Mouse (Mus musculus): ENCODE results near the gene Agpat4. TPM values are rescaled to one million over a fixed set of nuclear protein-coding genes. Genes with fewer than 3 reads are reported as not detected.
"Not testable (repeated sequence)": the region's sequence is repeated elsewhere in the genome, so short reads cannot be mapped to it uniquely, and the experiment has no call there.

The Agpat4 gene
- polyA plus RNA-seq, 1 experiment from 2014 or later = 25.7 TPM

DNA sequence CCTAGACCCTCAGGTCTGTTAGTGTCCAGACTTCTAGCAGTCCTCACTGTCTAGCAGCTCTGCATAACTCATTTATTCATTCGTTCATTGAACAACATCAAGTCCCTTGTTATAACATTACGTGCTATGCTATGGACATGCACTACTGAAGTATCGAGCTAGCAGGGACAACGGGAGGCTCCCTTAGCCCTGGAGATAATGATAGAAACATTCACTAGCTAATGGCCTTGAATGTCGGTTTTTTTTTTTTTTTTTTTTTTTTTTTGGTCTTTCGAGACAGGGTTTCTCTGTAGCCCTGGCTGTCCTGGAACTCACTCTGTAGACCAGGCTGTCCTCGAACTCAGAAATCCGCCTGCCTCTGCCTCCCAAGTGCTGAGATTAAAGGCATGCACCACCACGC is 3.8 kb downstream of the Agpat4 start:
- H3K27me3 ChIP-seq; H3K9ac ChIP-seq; ATAC-seq (ENCODE audit: insufficient read depth); H3K9me3 ChIP-seq (replicated peaks): not testable (repeated sequence)
- H3K27ac ChIP-seq (replicated peaks) = peak overlapping the region; percentile 92; the same call in 1 of the 2 replicates
- peak overlapping the region; percentile 85; the same call in 1 of the 2 replicates for H3K4me3 ChIP-seq (replicated peaks)
- peaks cover 41% of the 10 kb centered on the region for H3K36me3 ChIP-seq (replicated peaks)
- 67% methylated on average over 9 of the region's 9 CpGs for WGBS (ENCODE audit: insufficient replicate concordance)
- peaks cover 82% of the 10 kb centered on the region for H3K4me1 ChIP-seq (replicated peaks)
- peak overlapping the region; percentile 98 for H3K4me2 ChIP-seq

DNA sequence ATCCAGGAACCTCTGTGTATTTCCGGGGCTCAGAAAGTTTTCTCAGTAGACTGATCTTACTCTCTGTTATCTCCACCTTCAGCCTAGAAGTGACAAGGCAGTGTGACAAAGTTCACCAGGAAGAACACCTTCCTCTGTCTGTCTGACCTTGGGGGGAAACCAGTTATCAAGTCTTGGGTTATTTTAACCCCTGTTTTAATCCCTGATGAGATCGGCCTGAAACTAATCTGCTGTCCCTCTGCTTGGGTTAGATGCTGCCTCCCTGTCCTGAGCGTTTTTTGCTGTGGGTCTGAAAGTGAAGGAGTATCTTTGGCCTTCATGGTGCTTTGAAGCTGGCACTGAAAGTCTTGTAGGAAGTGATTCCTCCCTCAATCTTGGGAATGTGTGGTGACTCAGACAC is 4.7 kb downstream of the Agpat4 start:
- Histone ChIP-seq H3K27me3 (no peaks in the 10 kb centered on the region), H3K4me3 (replicated peaks) (peak overlapping the region; percentile 85; the same call in 1 of the 2 replicates), H3K36me3 (replicated peaks) (peaks cover 49% of the 10 kb centered on the region), H3K9me3 (replicated peaks) (no peaks in the 10 kb centered on the region), H3K9ac (no peak overlapping the region), H3K4me2 (peak overlapping the region; percentile 98), H3K4me1 (replicated peaks) (peaks cover 85% of the 10 kb centered on the region), H3K27ac (replicated peaks) (peak overlapping the region; percentile 38)
- ATAC-seq (ENCODE audit: insufficient read depth) = no peak
- WGBS (ENCODE audit: insufficient replicate concordance) = 48% methylated on average over 3 of the region's 3 CpGs

DNA sequence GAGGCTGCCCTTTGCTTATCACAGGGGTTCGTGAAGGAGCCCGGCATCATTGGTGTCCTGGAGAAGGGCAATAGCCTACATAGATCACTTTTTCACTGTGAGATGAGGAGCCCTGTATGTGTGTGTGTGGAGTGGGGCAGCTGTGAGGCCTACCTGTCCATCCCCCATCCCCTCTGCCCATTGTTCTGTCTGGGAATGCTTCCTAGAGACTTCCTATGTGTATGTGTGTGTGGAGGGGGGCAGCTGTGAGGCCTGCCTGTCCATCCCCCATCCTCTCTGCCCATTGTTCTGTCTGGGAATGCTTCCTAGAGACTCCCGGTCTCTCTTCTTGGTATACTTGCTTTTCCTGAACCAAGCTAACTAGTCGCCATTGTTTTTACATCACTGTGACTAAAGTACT is 8.6 kb downstream of the Agpat4 start:
- H3K4me3 ChIP-seq (replicated peaks) = no peak overlapping the region
- peaks cover 84% of the 10 kb centered on the region for H3K36me3 ChIP-seq (replicated peaks)
- 78% methylated on average over 4 of the region's 4 CpGs for WGBS (ENCODE audit: insufficient replicate concordance)
- no peaks in the 10 kb centered on the region for H3K27me3 ChIP-seq
- H3K9ac ChIP-seq = no peak overlapping the region
- no peak for ATAC-seq (ENCODE audit: insufficient read depth)
- H3K4me1 ChIP-seq (replicated peaks) = peaks cover 51% of the 10 kb centered on the region
- H3K27ac ChIP-seq (replicated peaks) = no peak overlapping the region
- no peaks in the 10 kb centered on the region for H3K9me3 ChIP-seq (replicated peaks)
- no peak overlapping the region for H3K4me2 ChIP-seq

DNA sequence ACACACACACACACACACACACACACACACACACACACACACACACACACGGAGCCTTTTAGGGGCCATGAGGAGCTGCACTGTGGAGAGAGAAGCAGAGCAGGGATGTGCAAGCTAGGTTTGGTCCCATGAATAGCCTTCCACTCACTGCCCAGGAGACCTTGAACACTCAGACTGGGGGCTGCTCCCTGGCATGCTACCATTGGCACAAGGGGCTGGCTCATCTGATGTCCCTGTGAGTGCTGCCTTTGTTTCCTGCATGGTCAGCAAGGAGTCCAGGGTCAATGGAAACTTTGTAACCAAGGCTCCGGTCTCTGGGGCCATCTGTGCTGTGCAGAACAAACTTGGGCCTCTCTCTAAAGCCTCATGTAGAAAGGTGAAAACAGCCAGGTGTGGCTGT is 10.5 kb downstream of the Agpat4 start:
- WGBS (ENCODE audit: insufficient replicate concordance) = 99% methylated on average over 2 of the region's 2 CpGs
- H3K4me1 ChIP-seq (replicated peaks) = peaks cover 46% of the 10 kb centered on the region
- H3K27me3 ChIP-seq = no peaks in the 10 kb centered on the region
- no peak overlapping the region for H3K4me3 ChIP-seq (replicated peaks)
- no peak overlapping the region for H3K4me2 ChIP-seq
- ATAC-seq (ENCODE audit: insufficient read depth) = no peak
- H3K36me3 ChIP-seq (replicated peaks) = peaks cover 88% of the 10 kb centered on the region
- H3K9me3 ChIP-seq (replicated peaks) = no peaks in the 10 kb centered on the region
- H3K27ac ChIP-seq (replicated peaks) = no peak overlapping the region
- H3K9ac ChIP-seq = no peak overlapping the region

DNA sequence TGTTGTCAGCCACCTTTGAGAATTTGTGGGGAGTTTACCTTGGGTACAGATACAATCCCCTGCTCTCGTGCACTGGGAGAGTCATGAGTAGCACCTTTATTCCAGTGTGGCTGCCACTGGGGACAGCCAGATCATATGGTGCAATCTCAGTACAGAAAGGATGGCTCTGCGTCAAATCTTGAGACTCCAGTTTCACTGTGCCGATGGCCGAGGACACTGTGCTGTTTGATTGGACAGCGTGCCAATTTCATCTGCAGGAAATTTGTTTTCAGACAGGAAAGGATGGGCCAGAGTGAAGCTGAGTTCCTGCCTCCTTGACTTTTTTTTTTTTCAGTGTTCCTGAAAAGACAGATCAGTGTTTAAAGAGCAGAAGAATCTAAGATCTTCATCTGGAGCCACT is 12.7 kb downstream of the Agpat4 start:
- H3K4me2 ChIP-seq = no peak overlapping the region
- no peak overlapping the region; the same call in 1 of the 2 replicates for H3K27ac ChIP-seq (replicated peaks)
- WGBS (ENCODE audit: insufficient replicate concordance) = 84% methylated on average over 5 of the region's 5 CpGs
- H3K4me1 ChIP-seq (replicated peaks) = peaks cover 34% of the 10 kb centered on the region
- H3K4me3 ChIP-seq (replicated peaks) = no peak overlapping the region
- peaks cover 82% of the 10 kb centered on the region for H3K36me3 ChIP-seq (replicated peaks)
- no peak for ATAC-seq (ENCODE audit: insufficient read depth)
- H3K9ac ChIP-seq = no peak overlapping the region
- no peaks in the 10 kb centered on the region for H3K27me3 ChIP-seq
- H3K9me3 ChIP-seq (replicated peaks) = no peaks in the 10 kb centered on the region

DNA sequence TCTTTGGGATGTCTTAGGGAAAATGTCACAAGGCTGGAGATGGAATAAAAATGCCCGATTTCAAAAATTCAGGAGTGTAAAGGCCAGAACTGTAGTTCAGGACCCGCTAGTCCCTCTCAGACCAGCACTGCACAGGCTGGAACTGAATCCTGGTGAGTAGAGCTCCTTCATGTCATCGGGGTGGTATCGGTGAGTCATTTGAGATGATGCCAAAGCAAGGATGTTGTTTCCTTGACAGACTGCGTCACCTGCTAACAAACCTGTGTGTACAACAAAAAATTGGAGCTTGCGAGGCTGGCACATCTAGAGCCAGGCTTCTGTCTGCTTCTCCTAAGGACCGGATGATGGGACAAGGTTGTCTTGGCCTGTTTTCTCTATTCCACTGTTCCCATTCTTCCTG is 13.1 kb downstream of the Agpat4 start:
- Histone ChIP-seq H3K4me3 (replicated peaks) (no peak overlapping the region), H3K36me3 (replicated peaks) (peaks cover 78% of the 10 kb centered on the region)

DNA sequence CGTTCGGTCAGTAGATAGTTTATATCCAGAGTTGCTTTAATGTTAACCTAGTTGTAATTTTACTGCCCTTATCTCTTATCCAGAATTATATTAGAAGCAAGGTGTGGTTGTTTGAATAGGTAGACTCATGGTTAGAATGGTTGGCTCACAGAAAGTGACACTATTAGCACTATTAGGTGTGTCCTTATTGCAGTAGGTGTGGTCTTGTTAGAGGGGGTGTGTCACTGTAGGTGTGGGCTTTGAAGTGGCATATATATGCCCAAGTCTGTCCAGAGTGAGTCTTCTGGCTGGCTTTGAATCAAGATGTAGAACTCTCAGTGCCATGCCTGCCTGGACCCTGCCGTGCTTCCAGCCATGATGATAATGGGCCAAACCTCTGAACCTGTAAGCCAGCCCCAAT is 14.4 kb downstream of the Agpat4 start:
- H3K27me3 ChIP-seq = no peaks in the 10 kb centered on the region
- WGBS (ENCODE audit: insufficient replicate concordance) = 86% methylated on average over 3 of the region's 3 CpGs
- H3K9ac ChIP-seq = no peak overlapping the region
- H3K9me3 ChIP-seq (replicated peaks) = no peaks in the 10 kb centered on the region
- no peak overlapping the region for H3K27ac ChIP-seq (replicated peaks)
- H3K4me3 ChIP-seq (replicated peaks) = no peak overlapping the region
- H3K4me1 ChIP-seq (replicated peaks) = peaks cover 23% of the 10 kb centered on the region
- 0 out of 2 replicates have a peak, but pooled peaks have one; percentile 53 for ATAC-seq (ENCODE audit: insufficient read depth)
- peak overlapping the region; percentile 10; the same call in 1 of the 2 replicates for H3K4me2 ChIP-seq
- H3K36me3 ChIP-seq (replicated peaks) = peaks cover 66% of the 10 kb centered on the region

More for the DNA sequence above, 13.1 kb downstream of the Agpat4 start:
- WGBS (ENCODE audit: insufficient replicate concordance) = 87% methylated on average over 7 of the region's 7 CpGs
- no peak overlapping the region for H3K9ac ChIP-seq
- H3K9me3 ChIP-seq (replicated peaks) = no peaks in the 10 kb centered on the region
- peaks cover 30% of the 10 kb centered on the region for H3K4me1 ChIP-seq (replicated peaks)
- no peaks in the 10 kb centered on the region for H3K27me3 ChIP-seq
- no peak for ATAC-seq (ENCODE audit: insufficient read depth)
- H3K27ac ChIP-seq (replicated peaks) = no peak overlapping the region
- no peak overlapping the region for H3K4me2 ChIP-seq

DNA sequence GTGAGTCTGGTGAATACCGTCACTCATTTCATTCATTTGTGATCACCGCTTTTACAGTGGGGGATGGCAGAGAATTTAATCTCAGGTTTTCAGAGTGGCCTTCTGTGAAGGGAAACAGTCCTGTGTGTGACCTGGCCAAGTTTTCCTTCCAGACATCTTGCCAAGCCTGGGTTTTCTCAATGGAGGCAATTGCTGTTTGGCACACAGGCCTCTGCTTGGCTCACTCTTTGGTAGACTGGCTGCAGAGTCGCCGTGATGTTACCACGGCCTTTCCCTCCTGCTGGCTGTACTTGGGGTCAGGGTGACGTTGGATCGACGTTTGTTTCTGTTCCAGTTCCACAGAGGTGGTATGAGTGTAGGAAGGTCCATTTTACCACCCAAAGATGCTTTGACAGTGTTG is 15.5 kb downstream of the Agpat4 start:
- Histone ChIP-seq H3K36me3 (replicated peaks) (peaks cover 62% of the 10 kb centered on the region), H3K9ac (no peak overlapping the region), H3K4me3 (replicated peaks) (no peak overlapping the region), H3K27me3 (no peaks in the 10 kb centered on the region), H3K27ac (replicated peaks) (no peak overlapping the region), H3K9me3 (replicated peaks) (no peaks in the 10 kb centered on the region), H3K4me2 (no peak overlapping the region), H3K4me1 (replicated peaks) (peaks cover 23% of the 10 kb centered on the region)
- WGBS (ENCODE audit: insufficient replicate concordance) = 95% methylated on average over 8 of the region's 8 CpGs
- no peak for ATAC-seq (ENCODE audit: insufficient read depth)

DNA sequence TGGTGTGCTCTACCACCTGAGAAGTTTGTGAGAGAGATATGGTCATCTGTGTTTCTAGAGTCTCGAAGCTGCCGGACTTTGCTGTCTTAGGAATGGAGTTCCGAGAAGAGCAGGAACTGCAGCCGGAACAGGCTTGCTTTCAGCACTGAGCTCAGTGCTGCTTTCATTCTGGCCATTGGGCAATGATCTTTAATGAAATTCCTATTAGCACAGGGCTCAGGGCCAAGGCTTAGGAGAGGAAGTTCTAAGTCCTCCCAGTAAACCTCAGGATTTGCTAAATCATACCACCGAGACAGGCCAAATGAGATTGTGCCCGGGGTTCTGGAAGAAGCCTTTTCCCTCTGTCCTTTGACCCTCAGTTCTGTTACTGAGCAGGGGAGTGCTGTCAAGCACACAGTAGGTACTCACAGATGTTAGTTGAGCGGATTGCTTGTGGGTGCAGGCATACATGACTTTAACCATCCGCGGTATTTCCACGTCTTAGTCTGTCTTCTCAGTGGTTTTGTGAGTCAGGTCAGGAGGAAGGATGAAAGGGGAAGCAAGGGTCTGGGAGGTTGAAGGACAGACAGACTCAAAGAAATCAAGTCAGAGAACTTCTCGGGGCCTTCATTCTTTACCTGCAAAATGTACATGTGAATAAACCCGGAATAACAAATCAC is 16.6 kb downstream of the Agpat4 start:
- WGBS (ENCODE audit: insufficient replicate concordance) = 66% methylated on average over 12 of the region's 12 CpGs
- H3K4me1 ChIP-seq (replicated peaks) = peaks cover 23% of the 10 kb centered on the region
- no peaks in the 10 kb centered on the region for H3K27me3 ChIP-seq
- no peak overlapping the region for H3K4me3 ChIP-seq (replicated peaks)
- ATAC-seq (ENCODE audit: insufficient read depth) = no peak
- no peak overlapping the region for H3K4me2 ChIP-seq
- H3K36me3 ChIP-seq (replicated peaks) = peaks cover 61% of the 10 kb centered on the region
- H3K9ac ChIP-seq = no peak overlapping the region
- no peak overlapping the region; the same call in 1 of the 2 replicates for H3K27ac ChIP-seq (replicated peaks)
- no peaks in the 10 kb centered on the region for H3K9me3 ChIP-seq (replicated peaks)

DNA sequence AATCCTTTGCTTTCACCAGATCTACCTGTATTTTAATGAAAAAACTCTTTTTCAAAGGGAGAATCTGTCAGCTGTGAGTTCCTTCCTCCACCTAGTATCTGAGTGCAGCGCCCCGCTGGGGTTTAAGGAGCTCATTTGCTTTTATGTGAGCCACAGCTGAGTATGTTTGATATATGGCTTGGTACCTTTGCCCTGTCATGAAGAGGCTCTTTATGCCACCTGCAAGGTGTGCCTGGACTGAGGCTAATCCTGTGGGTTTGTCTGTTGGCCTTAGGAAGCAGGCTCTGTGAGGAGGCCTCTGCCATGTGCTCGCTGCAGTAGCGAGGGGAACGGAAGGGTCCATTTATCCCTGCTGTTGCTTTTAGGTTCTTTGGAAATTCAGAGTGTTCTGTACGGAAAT is 19.9 kb downstream of the Agpat4 start:
- 93% methylated on average over 6 of the region's 6 CpGs for WGBS (ENCODE audit: insufficient replicate concordance)
- Histone ChIP-seq H3K9ac (no peak overlapping the region), H3K4me1 (replicated peaks) (peaks cover 31% of the 10 kb centered on the region), H3K4me3 (replicated peaks) (no peak overlapping the region), H3K4me2 (no peak overlapping the region), H3K36me3 (replicated peaks) (peaks cover 45% of the 10 kb centered on the region), H3K27ac (replicated peaks) (no peak overlapping the region), H3K27me3 (no peaks in the 10 kb centered on the region), H3K9me3 (replicated peaks) (no peaks in the 10 kb centered on the region)
- ATAC-seq (ENCODE audit: insufficient read depth) = no peak

DNA sequence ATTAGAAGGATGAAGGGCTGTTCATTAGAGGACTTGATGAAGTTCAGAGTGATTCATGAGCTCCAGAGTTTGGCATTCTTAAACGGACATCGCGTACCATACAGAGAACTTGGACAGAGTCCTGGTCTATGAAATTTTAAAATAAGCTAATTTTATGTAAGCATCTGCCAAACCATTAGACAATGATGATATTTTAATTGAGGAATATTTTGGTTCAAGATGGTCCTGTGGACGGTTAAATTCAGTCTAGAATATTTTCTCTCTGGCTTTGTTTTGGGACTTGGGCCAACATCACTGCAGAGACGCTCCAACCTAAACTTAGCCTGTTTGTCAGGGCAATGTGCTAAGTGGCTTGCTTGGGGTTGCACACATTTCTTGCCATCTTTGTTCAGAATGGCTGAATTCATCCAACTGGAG is 25.5 kb downstream of the Agpat4 start:
- WGBS (ENCODE audit: insufficient replicate concordance) = 87% methylated on average over 5 of the region's 5 CpGs
- Histone ChIP-seq H3K4me2 (no peak overlapping the region), H3K9me3 (replicated peaks) (no peaks in the 10 kb centered on the region), H3K27me3 (no peaks in the 10 kb centered on the region), H3K27ac (replicated peaks) (no peak overlapping the region), H3K4me3 (replicated peaks) (no peak overlapping the region), H3K36me3 (replicated peaks) (peaks cover 31% of the 10 kb centered on the region), H3K9ac (no peak overlapping the region), H3K4me1 (replicated peaks) (peaks cover 49% of the 10 kb centered on the region)
- ATAC-seq (ENCODE audit: insufficient read depth) = no peak
